Mouse (Mus musculus): ENCODE data around the gene Tomm70a.

DNA sequence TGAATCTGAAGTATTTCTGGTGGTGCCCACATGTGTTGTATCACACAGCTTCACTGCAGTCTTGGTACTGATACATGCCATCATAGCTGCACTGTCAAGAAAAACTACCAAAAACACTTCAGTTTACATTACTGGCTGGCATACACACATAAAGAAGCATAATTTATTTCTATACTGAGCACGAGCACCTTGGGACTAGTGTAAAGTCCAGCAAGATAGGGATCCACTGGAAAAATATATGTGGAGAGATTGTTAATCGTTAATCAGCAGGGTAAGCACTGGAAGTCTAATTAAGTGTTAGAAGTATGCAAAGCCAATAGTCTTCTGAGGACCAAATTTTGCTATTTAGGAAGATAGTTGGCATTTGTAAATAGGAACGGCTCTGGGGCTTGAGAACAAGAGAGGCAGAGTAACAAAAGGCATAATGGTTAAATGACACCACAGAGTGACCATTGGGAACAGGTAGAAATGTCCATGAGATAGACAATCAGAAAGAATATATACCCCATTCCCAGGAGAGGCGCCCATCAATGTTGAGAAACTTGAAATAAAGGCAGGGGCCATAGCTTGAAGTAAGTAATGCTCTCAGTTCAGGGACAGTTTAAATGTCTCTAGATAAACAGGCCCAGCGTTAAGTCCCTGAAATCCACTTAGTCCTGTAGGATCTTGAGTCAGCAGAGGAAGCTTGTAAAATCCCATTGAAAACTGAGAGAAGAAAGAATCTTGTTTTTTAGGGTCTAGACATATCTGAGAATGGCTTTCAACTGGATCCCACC, 15.1 kb upstream of the Tomm70a start:
- no peak for TF ChIP-seq CTCF (IDR thresholded peaks at IDR 0.05; ENCODE audit: borderline replicate concordance, insufficient read depth, low read depth, low read length)
- no peak for TF ChIP-seq POLR2A (IDR thresholded peaks at IDR 0.05; ENCODE audit: borderline replicate concordance, insufficient read depth, low read length)
